ENCODE assay signal across 21 mouse cellular contexts in genomic region chr10:117531798-117532747, GRCm38 (mm10).
DNase-seq lines count a peak whose midpoint lies in the region; ATAC-seq lines count a peak whose summit lies in the region.
"Had no signal": no experiment of that assay in that cellular context is flagged by ENCODE, and none has a peak within 500 bp of the region (broad histone marks: within the 10 kb centered on the region; RNA-seq: fewer than 3 reads in every experiment).

No protein-coding gene starts in this region.

- DNase-seq in CD4-positive, CD25-positive, alpha-beta regulatory T cell, adult 2 months (ENCODE audit: low read depth, low spot score): peak; percentile 22
- DNase-seq in spleen, postnatal 36 days (ENCODE audit: low spot score in 2 of 2): peak; percentile 28 to 43
- DNase-seq in spleen, adult 18-20 months: no peak
- no peak for DNase-seq in limb, embryonic 10.5 days (ENCODE audit: low spot score)
- DNase-seq in frontal cortex, postnatal 10 days (ENCODE audit: low spot score in 2 of 2): no peak
- DNase-seq: cerebellum, postnatal 36 days; heart, adult 2 months; heart, postnatal 10 days; kidney, adult 8-10 months; kidney, postnatal 36 days; lung, adult 18-20 months; right cerebral cortex, postnatal 25 days; thymus, postnatal 14 days had no signal

- no peak overlapping the region for H3K9ac ChIP-seq in forebrain, embryonic 15.5 days (replicated peaks)
- H3K9ac ChIP-seq: embryonic facial prominence, embryonic 13.5 days; forebrain, embryonic 13.5 days; hindbrain, embryonic 15.5 days had no signal

- 88% methylated on average over 17 of the region's 17 CpGs for WGBS in limb, embryonic 10.5 days
- WGBS in forebrain, embryonic 15.5 days: 81% methylated on average over 17 of the region's 17 CpGs

- H3K27ac ChIP-seq in limb, embryonic 10.5 days: peak overlapping the region; percentile 57; the same call in 1 of the 2 replicates
- no peak overlapping the region for H3K27ac ChIP-seq in forebrain, embryonic 15.5 days (replicated peaks)
- H3K27ac ChIP-seq: embryonic facial prominence, embryonic 13.5 days; forebrain, embryonic 13.5 days; heart, adult 2 months; hindbrain, embryonic 15.5 days had no signal

- H3K4me1 ChIP-seq in limb, embryonic 10.5 days: peaks cover 24% of the 10 kb centered on the region
- no peaks in the 10 kb centered on the region for H3K4me1 ChIP-seq in forebrain, embryonic 15.5 days
- H3K4me1 ChIP-seq: forebrain, embryonic 13.5 days; hindbrain, embryonic 15.5 days; megakaryocyte, embryonic 14.5 days had no signal

- no peaks in the 10 kb centered on the region for H3K27me3 ChIP-seq in limb, embryonic 10.5 days (ENCODE audit: low read depth, poor library complexity, severe bottlenecking)
- no peaks in the 10 kb centered on the region for H3K27me3 ChIP-seq in forebrain, embryonic 15.5 days
- H3K27me3 ChIP-seq: embryonic facial prominence, embryonic 13.5 days; forebrain, embryonic 13.5 days; hindbrain, embryonic 15.5 days had no signal

- H3K4me2 ChIP-seq in forebrain, embryonic 15.5 days (replicated peaks): no peak overlapping the region
- H3K4me2 ChIP-seq: embryonic facial prominence, embryonic 13.5 days; forebrain, embryonic 13.5 days; hindbrain, embryonic 15.5 days had no signal

- ATAC-seq in CD4-positive, CD25-positive, alpha-beta regulatory T cell, adult 4 months: no peak
- no peak for ATAC-seq in monocyte, adult 5-6 weeks (replicated peaks; ENCODE audit: insufficient number of reproducible peaks, low FRiP score, low TSS enrichment, poor library complexity, severe bottlenecking)
- ATAC-seq in forebrain, embryonic 15.5 days (replicated peaks): no peak
- ATAC-seq: forebrain, embryonic 13.5 days; midbrain, embryonic 16.5 days had no signal

- H3K9me3 ChIP-seq in limb, embryonic 10.5 days (replicated peaks): no peaks in the 10 kb centered on the region
- H3K9me3 ChIP-seq in forebrain, embryonic 15.5 days: no peaks in the 10 kb centered on the region
- H3K9me3 ChIP-seq: embryonic facial prominence, embryonic 13.5 days; forebrain, embryonic 13.5 days; hindbrain, embryonic 15.5 days had no signal

- H3K4me3 ChIP-seq in limb, embryonic 10.5 days: no peak overlapping the region
- no peak overlapping the region for H3K4me3 ChIP-seq in forebrain, embryonic 15.5 days
- H3K4me3 ChIP-seq: embryonic facial prominence, embryonic 13.5 days; forebrain, embryonic 13.5 days; heart, adult 2 months; hindbrain, embryonic 15.5 days; megakaryocyte, embryonic 14.5 days had no signal

- no peaks in the 10 kb centered on the region for H3K36me3 ChIP-seq in limb, embryonic 10.5 days
- H3K36me3 ChIP-seq in forebrain, embryonic 15.5 days: no peaks in the 10 kb centered on the region
- H3K36me3 ChIP-seq: embryonic facial prominence, embryonic 13.5 days; hindbrain, embryonic 15.5 days had no signal

Comparison
In these comparisons a context has a peak if more than half of its experiments do, and no peak if none do; other contexts are left out.
1. DNase-seq: peak in CD4-positive, CD25-positive, alpha-beta regulatory T cell, adult 2 months (single experiment) and spleen, postnatal 36 days (2 of 2); none in spleen, adult 18-20 months (0 of 2), limb, embryonic 10.5 days (single experiment) and frontal cortex, postnatal 10 days (0 of 2).